Mouse (Mus musculus) CH12.LX (cell line): Measurements from ENCODE around the gene Ggact.

ENCODE experiments used
- EP300 ChIP-seq: IDR thresholded peaks from 2 replicates; pipeline ENCODE4 v1.6.1; 2011; ENCODE audit warnings: low read length, improper control_type of control experiment
- MAFK ChIP-seq: IDR thresholded peaks from 2 replicates; pipeline ENCODE4 v1.6.1; 2011; ENCODE audit warnings: low read length, improper control_type of control experiment; ENCODE audit not compliant: insufficient replicate concordance

- TF ChIP-seq EP300 (no peak), MAFK (no peak)
Measured at GRCm38 (mm10) chr14:122885893-122886292, 27.7 kb downstream of the Ggact start.
